Mouse (Mus musculus): ENCODE measurements around the gene Mrgpra2a. TPM values are rescaled to one million over a fixed set of nuclear protein-coding genes. Genes with fewer than 3 reads are reported as not detected.
"Not testable (repeated sequence)": the region's sequence is repeated elsewhere in the genome, so short reads cannot be mapped to it uniquely, and the experiment has no call there.

The Mrgpra2a gene
- total RNA-seq (2021), result not detected

GRCm38 (mm10) chr7:47452015-47452414 lies at the start of gene Mrgpra2a:
TSS of gene Mrgpra2a (minus strand) at chr7:47452139.
- not testable (repeated sequence) for DNase-seq (ENCODE audit: extremely low spot score in 1 of 2, low spot score in 1 of 2)

DNA sequence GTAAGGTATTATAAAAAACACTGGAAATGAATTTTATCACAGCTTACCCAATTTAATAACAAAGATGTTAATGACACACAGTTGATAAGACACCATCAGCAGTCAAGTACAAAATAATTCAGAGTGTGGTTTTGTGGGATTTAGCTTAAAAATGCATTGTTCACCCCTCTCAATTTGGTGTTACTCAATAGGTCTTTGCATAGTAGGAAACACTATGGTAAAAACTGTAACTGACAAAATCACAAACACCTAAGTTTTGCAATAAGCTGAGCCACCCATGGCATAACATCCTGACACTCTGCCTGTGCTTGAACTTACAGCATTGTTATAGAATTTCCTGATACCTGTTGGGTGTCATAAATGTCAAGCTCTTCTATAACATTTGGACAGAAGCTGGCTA lies 39.3 kb upstream of the Mrgpra2a start:
- not testable (repeated sequence) for DNase-seq (ENCODE audit: extremely low spot score in 1 of 2, low spot score in 1 of 2)

GRCm38 (mm10) chr7:47489438-47489837 lies 37.5 kb upstream of the Mrgpra2a start:
- not testable (repeated sequence) for DNase-seq (ENCODE audit: extremely low spot score in 1 of 2, low spot score in 1 of 2)

DNA sequence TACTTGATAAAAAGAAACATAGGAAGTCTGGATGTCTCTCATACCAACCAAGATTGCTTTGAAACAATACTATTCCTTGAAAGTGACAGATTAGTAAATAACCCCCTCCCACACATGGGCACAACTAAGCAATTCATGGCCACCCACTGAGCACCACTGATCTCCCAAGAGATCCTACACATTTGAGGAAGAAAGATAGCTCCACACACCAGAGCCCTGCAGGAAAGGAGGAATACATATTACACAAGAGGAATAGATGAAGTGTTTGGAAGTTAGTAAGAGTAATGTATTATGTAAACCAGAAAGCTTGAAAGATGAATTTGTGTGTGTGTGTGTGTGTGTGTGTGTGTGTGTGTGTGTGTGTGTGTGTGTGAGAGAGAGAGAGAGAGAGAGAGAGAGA lies 31.2 kb upstream of the Mrgpra2a start:
- DNase-seq (ENCODE audit: extremely low spot score in 1 of 2, low spot score in 1 of 2), result not testable (repeated sequence)

DNA sequence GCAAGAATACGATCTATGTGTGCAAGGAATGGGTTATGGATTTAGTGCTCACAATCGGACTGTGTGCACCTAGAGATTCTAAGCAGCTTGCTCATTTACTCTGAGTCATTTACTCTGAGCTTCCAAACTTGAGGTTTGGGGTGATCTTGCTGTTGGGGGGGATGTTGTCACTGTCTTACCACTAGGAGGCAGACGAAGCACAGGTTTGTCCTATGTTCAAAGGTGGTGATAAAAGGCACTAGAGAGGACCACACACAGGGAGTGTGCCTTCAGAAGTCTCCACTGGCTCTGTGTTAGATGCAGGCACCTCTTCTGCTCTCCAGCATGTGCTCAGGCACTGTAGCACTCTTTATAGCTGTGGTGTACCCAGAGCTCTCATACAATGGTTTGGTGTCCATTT lies 22.0 kb upstream of the Mrgpra2a start:
- not testable (repeated sequence) for DNase-seq (ENCODE audit: extremely low spot score in 1 of 2, low spot score in 1 of 2)

GRCm38 (mm10) chr7:47465278-47465981 lies 13.5 kb upstream of the Mrgpra2a start:
- not testable (repeated sequence) for DNase-seq (ENCODE audit: extremely low spot score in 1 of 2, low spot score in 1 of 2)

GRCm38 (mm10) chr7:47445729-47446128 lies 6.2 kb downstream of the Mrgpra2a start:
- DNase-seq (ENCODE audit: extremely low spot score in 1 of 2, low spot score in 1 of 2), result not testable (repeated sequence)

DNA sequence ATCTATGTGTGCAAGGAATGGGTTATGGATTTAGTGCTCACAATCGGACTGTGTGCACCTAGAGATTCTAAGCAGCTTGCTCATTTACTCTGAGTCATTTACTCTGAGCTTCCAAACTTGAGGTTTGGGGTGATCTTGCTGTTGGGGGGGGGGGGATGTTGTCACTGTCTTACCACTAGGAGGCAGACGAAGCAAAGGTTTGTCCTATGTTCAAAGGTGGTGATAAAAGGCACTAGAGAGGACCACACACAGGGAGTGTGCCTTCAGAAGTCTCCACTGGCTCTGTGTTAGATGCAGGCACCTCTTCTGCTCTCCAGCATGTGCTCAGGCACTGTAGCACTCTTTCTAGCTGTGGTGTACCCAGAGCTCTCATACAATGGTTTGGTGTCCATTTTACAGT lies 15.5 kb downstream of the Mrgpra2a start:
- DNase-seq (ENCODE audit: extremely low spot score in 1 of 2, low spot score in 1 of 2), result not testable (repeated sequence)

DNA sequence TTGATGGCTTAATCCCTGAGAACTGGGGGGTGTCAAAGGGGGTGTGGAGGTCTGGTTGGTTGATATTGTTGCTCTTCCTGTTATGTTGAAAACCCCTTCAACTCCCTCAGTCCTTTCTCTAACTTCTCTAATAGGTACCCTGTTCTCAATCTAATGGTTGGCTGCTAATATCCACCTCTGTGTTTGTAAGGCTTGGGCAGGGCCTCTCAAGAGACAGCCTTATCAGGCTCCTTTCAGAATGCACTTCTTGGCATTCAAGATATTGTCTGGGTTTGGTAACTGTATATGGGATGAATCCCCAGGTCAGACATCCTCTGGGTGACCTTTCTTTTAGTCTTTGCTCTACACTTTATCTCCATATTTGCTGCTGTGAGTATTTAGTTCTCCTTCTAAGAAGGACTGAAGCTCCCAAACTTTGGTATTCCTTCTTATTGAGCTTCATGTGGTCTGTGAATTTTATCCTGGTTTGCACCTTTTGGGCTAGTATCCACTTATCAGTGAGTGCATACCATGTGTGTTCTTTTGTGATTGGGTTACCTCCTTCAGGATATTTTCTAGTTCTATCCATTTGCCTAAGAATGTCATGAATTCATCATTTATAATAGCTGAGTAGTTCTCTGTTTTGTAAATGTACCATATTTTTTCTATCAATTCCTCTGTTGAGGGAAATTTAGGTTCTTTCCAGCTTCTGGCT lies 24.0 kb downstream of the Mrgpra2a start:
- DNase-seq (ENCODE audit: extremely low spot score in 1 of 2, low spot score in 1 of 2), result not testable (repeated sequence)

DNA sequence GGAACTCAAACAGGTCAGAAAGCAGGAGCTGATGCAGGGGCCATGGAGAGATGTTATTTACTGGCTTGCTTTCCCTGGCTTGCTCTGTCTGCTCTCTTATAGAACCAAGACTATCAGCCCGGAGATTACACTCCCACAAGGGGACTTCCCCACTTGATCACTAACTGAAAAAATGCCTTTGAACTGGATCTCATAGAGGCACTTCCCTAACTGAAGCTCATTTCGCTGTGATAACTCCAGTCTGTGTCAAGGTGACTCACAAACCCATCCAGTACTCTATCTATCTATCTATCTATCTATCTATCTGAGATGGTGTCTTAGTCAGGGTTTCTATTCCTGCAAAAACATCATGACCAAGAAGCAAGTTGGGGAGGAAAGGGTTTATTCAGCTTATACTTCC lies 41.3 kb downstream of the Mrgpra2a start:
- no peak for DNase-seq (ENCODE audit: extremely low spot score in 1 of 2, low spot score in 1 of 2)

DNA sequence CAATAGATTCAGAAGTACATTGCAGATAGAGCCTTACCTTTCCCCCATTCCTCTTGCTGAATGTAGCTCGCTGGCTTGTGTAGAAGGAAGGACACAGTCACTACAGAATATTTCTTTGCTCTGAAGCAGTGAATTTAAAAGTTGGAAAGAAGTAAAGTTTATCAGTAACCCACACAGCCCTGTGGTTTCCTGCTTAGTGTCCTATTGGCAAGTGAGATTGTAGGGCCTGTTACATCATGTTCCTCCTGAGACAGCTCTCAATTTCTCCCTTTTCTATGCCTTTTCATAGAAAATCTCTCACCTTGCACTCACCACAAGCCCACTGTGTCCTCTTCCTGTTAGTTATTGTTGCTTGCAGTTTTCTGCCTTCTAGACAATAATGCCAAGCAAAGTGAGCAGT lies 42.4 kb downstream of the Mrgpra2a start:
- DNase-seq (ENCODE audit: extremely low spot score in 1 of 2, low spot score in 1 of 2), result no peak

DNA sequence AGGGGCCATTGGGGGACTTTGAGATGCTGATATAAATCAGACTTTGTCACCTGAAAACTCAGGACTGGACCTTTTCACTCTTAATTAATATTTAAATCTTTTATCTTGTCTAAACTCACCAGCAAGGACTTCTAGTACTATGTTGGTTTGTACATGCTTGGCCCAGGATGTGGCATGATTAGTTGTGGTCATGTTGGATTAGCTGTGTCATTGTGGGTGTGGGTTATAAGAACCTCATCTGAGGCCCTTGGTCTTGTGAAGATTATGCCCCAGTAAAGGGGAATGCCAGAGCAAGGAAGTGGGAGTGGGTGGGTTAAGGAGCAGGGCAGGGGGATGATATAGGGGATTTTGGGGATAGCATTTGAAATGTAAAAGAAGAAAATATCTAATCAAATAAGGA lies 50.8 kb downstream of the Mrgpra2a start:
- DNase-seq (ENCODE audit: extremely low spot score in 1 of 2, low spot score in 1 of 2), result no peak

Other genes with a start within 250 kb of the Mrgpra2a start
- gene Mrgpra6, start 247.2 kb downstream of the Mrgpra2a start, total RNA-seq (2021), result not detected
- gene Mrgpra9, start 199.3 kb downstream of the Mrgpra2a start, total RNA-seq (2021), result not detected
- not detected for gene Mrgpra1, start 97.9 kb downstream of the Mrgpra2a start, total RNA-seq (2021)
- not detected for gene Mrgpra2b, start 76.7 kb upstream of the Mrgpra2a start, total RNA-seq (2021)
- gene Mrgpra3, start 149.2 kb upstream of the Mrgpra2a start, total RNA-seq (2021), result not detected

All from layer of hippocampus, postnatal 25 days (tissue).